Mouse (Mus musculus) left cerebral cortex, postnatal 36 days (tissue): ENCODE results near the gene Hoxb4. TPM values are rescaled to one million over a fixed set of nuclear protein-coding genes. Genes with fewer than 3 reads are reported as not detected.

Experiments used
- DNase-seq, 2 experiments: peaks; one replicate each; pipeline ENCODE4 v3.0.0; 2021 to 2022; ENCODE audit warnings: low spot score in 2 of 2, mixed read lengths in 1 of 2
- intact Hi-C: fragments of 180-260 bp; cut with DNase I; formaldehyde crosslinking; loops from one replicate; pipeline ENCODE4 v1.15.1; 2025
- total RNA-seq, 2 experiments: library from RNA; stranded (reverse); gene quantifications; 2 replicates each; pipeline ENCODE4 v1.2.3; 2021

The Hoxb4 gene
- total RNA-seq, 2 experiments from 2014 or later = not detected

DNA sequence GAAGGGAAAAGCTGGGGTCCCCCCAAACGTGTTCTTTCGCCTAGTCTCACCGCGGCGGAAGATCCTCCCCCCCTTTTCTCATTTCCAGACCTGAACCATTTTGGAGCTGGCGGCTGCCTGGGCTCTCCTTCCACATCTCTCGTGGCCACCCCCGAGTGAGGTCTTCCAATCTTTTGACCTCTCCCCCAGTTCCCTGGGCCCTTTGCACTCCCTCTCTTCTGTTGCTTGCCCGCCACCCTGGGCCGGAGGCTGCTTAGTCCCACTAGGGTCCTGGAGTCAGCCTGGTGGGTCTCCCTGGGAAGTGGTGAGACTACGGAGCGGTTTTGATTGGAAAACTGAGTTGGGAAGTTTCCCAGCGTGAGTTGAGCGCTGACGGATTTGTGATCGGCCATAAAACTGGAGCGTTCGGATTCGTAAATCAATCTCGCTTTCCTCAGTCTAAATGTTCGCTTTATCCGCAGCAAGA lies 7.7 kb downstream of the Hoxb4 start:
- DNase-seq = no peak
- intact Hi-C loops = no loop called here

- intact Hi-C loops = no loop called here
- DNase-seq = no peak
These were observed 8.6 kb downstream of the Hoxb4 start for GRCm38 (mm10) chr11:96326705-96327104.

DNA sequence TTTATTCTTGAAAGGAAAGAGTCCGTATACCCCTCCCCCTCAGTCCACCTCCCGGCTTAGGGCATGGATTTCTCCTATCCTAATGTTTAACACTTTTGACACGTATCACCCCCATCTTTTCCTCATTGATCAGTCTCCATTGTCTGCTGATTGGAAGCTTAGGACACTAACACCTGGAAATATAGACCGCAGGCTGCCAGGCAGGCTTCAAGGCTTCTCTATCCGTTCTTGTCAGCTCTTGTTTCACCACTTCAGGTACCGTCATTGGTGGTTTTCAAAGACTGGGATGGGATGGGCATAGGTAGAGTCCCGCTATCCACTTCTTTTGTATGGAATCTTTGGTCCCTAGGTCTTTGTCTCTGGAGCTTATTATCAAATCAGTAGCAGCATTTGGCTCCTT lies 9.1 kb downstream of the Hoxb4 start:
- intact Hi-C loops = no loop called here
- no peak for DNase-seq

GRCm38 (mm10) chr11:96327750-96328149 lies 9.7 kb downstream of the Hoxb4 start:
- intact Hi-C loops = no loop called here
- DNase-seq = no peak

- intact Hi-C loops = no loop called here
- DNase-seq = no peak
These were observed 10.5 kb downstream of the Hoxb4 start for GRCm38 (mm10) chr11:96328605-96329004.

GRCm38 (mm10) chr11:96332105-96332504 lies 14.0 kb downstream of the Hoxb4 start:
- intact Hi-C loops = no loop called here
- DNase-seq = no peak

DNA sequence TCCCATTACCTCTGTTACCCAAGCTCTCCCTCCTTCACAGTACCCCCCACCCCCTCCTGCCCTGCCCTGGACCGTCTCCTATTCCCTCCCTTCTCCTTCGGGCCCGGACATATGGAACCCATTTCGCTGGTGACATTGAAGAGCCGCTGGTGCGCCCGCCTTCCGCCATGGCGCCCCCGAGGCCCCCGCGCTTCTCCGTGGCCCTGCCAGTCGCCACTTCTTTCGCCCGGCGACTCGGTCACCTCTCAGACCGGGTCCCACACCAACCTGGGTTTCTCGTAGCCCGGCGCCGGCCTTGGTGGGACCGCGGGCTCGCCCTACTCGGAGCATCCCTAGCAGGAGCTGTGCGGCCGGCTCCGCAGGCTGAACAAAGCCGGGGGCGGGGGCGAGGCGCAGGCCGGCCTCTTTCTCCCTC lies 14.6 kb downstream of the Hoxb4 start:
- no peak for DNase-seq
- intact Hi-C loops = no loop called here

DNA sequence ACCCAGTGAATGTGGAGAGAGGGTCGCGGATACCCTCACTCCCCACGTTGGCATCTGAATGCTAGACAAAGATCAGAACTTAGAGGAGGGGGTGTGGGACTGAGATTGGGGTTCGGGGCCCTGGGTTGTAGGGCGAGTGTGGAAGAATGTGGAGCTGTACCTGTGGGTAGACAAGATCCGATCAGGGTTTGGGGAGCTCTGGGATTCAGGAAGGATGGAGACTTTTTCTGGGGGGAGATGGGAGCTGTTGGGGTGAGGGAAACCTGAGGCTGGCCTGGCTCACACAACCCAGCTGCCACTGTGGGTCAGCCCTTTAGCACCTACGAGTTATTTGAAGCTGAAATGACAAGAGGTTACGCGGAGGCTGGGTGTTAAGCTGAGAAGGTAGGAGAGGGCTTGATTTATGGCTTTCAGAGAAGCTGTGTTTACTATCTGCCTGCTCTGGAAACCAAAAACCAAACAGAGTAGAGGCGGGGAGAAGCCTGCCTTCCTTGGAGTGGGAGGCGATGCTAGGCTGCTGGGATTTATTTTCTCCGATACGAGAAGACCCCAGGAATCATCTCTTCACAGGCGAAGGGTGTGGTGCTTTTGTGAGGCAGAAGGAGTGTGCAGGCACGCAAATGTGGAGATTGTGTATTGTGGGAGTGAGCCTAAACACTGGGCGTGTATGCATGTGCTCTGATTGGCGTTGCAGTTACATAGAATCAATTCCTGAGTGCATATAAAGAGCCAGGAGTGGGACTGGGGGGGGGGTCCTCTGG lies 15.4 kb downstream of the Hoxb4 start:
- DNase-seq = no peak
- intact Hi-C loops = no loop called here

- intact Hi-C loops = no loop called here
- DNase-seq = no peak
These were observed 15.9 kb downstream of the Hoxb4 start for GRCm38 (mm10) chr11:96334002-96334364.

DNA sequence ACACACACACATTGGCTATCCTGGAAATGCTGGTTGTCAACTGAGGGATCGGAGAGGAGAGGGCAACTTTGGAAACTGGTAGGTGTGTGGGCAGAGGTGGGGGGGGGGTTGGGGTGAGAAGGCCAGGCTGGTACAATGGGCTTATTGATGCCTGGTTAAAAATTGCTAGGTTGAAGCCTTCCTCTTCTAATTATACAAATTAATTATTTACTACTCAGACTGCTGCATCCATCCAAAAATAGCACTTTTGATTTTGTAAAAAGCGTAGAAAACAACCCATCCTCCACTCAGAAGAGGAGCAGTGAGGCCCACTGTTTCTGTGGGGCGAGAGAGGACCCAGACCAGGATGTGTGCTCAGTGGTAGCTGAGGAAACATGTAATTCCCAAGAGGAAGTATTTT lies 16.9 kb downstream of the Hoxb4 start:
- DNase-seq = no peak
- intact Hi-C loops = no loop called here

- no peak for DNase-seq
- intact Hi-C loops = no loop called here
These were observed 18.5 kb downstream of the Hoxb4 start for GRCm38 (mm10) chr11:96336597-96336996.

- intact Hi-C loops = no loop called here
- DNase-seq = no peak
These were observed 19.0 kb downstream of the Hoxb4 start for GRCm38 (mm10) chr11:96337026-96337425.

DNA sequence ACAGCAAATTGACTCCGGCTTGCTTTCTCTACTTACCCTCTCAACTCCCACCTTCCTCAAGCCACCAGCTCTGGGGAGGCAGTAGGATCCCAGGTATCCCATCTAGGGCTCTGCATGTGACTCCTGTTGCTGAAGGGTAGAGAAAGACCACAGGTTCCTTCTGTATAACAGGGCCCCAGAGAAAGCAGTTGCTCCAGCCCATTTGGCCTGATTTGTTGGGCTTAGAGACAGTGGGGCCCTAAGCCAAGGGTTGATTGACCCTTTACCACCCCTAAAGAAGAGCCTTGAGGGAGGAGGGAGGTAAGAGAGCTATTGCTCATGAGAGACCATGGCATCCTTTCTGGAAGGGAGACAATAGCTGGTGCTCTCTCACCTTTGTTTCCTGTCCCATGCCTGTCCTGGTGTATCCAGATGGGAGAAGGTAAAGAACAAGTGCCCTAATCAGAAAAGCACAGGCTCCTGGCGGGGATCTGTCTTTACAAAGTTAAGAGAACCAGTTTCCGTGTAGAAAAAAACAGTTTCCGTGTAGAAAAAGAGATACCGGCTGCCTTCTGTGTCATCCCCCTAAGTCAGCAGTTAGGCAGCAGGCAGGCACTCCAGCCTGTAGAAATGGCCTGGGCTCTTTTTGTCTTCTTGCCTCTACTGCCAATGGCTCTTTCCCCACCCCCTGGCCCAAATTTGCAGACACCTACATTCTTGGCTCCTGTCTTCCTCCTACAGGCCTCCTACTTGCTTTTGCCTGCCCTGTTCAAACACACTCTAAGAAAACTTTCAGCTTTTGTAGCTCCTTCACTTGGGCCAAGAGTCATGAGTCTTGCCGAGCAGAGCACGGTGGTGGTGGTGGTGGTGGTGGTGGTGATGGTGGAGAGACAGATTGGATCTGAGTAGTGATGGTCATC lies 21.1 kb downstream of the Hoxb4 start:
- no peak for DNase-seq
- intact Hi-C loops = no loop called here

DNA sequence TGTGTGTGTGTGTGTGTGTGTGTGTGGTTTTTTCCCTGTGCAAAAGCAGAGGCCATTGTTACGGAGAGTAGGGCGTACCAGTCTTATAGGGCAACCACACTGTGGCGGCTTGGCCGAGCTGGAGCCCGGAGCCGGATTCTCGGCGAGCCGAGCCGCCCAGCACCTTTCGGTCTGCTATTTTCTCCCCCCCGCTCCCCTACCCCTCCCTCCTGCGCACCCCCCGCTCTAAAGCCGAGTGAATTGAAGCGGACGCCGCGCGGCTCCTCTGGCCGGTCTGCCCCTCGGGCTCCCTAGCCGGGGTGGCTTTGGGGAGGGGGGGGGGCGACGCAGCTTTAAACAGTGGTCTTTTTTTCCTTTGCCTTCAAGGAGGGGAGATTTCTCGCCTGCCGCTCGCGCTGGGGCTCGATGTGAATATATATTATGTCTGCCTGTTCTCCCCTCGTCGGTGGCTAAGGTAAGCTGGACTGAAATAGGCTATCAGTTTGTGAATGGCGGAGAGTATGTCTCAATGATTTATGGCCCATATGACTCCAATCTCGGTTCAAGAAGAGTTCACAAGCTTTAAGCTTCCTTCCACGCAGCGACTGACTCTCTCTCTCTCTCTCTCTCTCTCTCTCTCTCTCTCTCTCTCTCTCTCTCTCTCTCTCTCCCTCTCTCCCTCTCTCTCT lies 22.8 kb downstream of the Hoxb4 start:
- intact Hi-C loops = no loop called here
- no peak for DNase-seq

- no peak for DNase-seq
- intact Hi-C loops = no loop called here
These were observed 23.9 kb downstream of the Hoxb4 start for GRCm38 (mm10) chr11:96341701-96342575.

- intact Hi-C loops = no loop called here
- no peak for DNase-seq
These were observed 24.5 kb downstream of the Hoxb4 start for GRCm38 (mm10) chr11:96342576-96342930.

GRCm38 (mm10) chr11:96343206-96343745 lies 25.2 kb downstream of the Hoxb4 start:
- intact Hi-C loops = no loop called here
- no peak for DNase-seq

- intact Hi-C loops = no loop called here
- DNase-seq = no peak
These were observed 26.2 kb downstream of the Hoxb4 start for GRCm38 (mm10) chr11:96344061-96344877.

GRCm38 (mm10) chr11:96344878-96345159 lies 26.8 kb downstream of the Hoxb4 start:
- intact Hi-C loops = no loop called here
- no peak for DNase-seq
